Mouse (Mus musculus): ENCODE data around the gene Dbi. TPM values are rescaled to one million over a fixed set of nuclear protein-coding genes. Genes with fewer than 3 reads are reported as not detected.

Dbi gene
- polyA plus RNA-seq, 1 experiment from 2014 or later = 768 TPM

GRCm38 (mm10) chr1:120071133-120071532 is 49.7 kb downstream of the Dbi start:
- Histone ChIP-seq H3K27me3 (ENCODE audit: control insufficient read depth, insufficient read depth, low read length) (no peaks in the 10 kb centered on the region), H3K4me1 (ENCODE audit: control insufficient read depth in 2 of 2, insufficient read depth in 2 of 2, low read length in 2 of 2) (peaks cover 13 to 20% of the 10 kb centered on the region in 2 experiments; a peak in 3 of 4 replicates), H3K4me2 (ENCODE audit: low read length) (no peak overlapping the region), H3K4me3 (ENCODE audit: control insufficient read depth in 1 of 2, insufficient read depth in 1 of 2, low read depth in 1 of 2, low read length in 2 of 2) (no peak overlapping the region), H3K27ac (replicated peaks in 1 of 2; ENCODE audit: control insufficient read depth in 1 of 2, insufficient read depth in 1 of 2, low read depth in 2 of 2, low read length in 2 of 2) (no peak overlapping the region), H3K9me3 (ENCODE audit: control insufficient read depth, low read length) (no peaks in the 10 kb centered on the region), H3K36me3 (ENCODE audit: control insufficient read depth, insufficient read depth, low read length) (no peaks in the 10 kb centered on the region; the same call in 1 of the 2 replicates), H3K9ac (ENCODE audit: low read length) (no peak overlapping the region)
- no peak for ATAC-seq (ENCODE audit: insufficient number of reproducible peaks, insufficient read depth, low FRiP score, low read depth)
- WGBS = 83% methylated on average over 4 of the region's 4 CpGs

GRCm38 (mm10) chr1:120070168-120070567 is 50.7 kb downstream of the Dbi start:
- 75% methylated on average over 6 of the region's 6 CpGs for WGBS
- no peak for ATAC-seq (ENCODE audit: insufficient number of reproducible peaks, insufficient read depth, low FRiP score, low read depth)

GRCm38 (mm10) chr1:120069120-120069519 is 51.8 kb downstream of the Dbi start:
- no peak for ATAC-seq (ENCODE audit: insufficient number of reproducible peaks, insufficient read depth, low FRiP score, low read depth)
- H3K9ac ChIP-seq (ENCODE audit: low read length) = no peak overlapping the region
- H3K27me3 ChIP-seq (ENCODE audit: control insufficient read depth, insufficient read depth, low read length) = no peaks in the 10 kb centered on the region
- H3K4me2 ChIP-seq (ENCODE audit: low read length) = no peak overlapping the region
- H3K4me1 ChIP-seq (ENCODE audit: control insufficient read depth in 2 of 2, insufficient read depth in 2 of 2, low read length in 2 of 2) = peaks cover 9 to 19% of the 10 kb centered on the region in 2 experiments; a peak in 3 of 4 replicates
- H3K27ac ChIP-seq (replicated peaks in 1 of 2; ENCODE audit: control insufficient read depth in 1 of 2, insufficient read depth in 1 of 2, low read depth in 2 of 2, low read length in 2 of 2) = no peak overlapping the region
- H3K36me3 ChIP-seq (ENCODE audit: control insufficient read depth, insufficient read depth, low read length) = no peaks in the 10 kb centered on the region; the same call in 1 of the 2 replicates
- 54% methylated on average over 5 of the region's 5 CpGs for WGBS
- H3K9me3 ChIP-seq (ENCODE audit: control insufficient read depth, low read length) = no peaks in the 10 kb centered on the region
- H3K4me3 ChIP-seq (ENCODE audit: control insufficient read depth in 1 of 2, insufficient read depth in 1 of 2, low read depth in 1 of 2, low read length in 2 of 2) = no peak overlapping the region

More at GRCm38 (mm10) chr1:120070168-120070567, 50.7 kb downstream of the Dbi start:
- Histone ChIP-seq H3K27ac (replicated peaks in 1 of 2; ENCODE audit: control insufficient read depth in 1 of 2, insufficient read depth in 1 of 2, low read depth in 2 of 2, low read length in 2 of 2) (no peak overlapping the region), H3K4me3 (ENCODE audit: control insufficient read depth in 1 of 2, insufficient read depth in 1 of 2, low read depth in 1 of 2, low read length in 2 of 2) (no peak overlapping the region), H3K9me3 (ENCODE audit: control insufficient read depth, low read length) (no peaks in the 10 kb centered on the region), H3K9ac (ENCODE audit: low read length) (no peak overlapping the region), H3K36me3 (ENCODE audit: control insufficient read depth, insufficient read depth, low read length) (no peaks in the 10 kb centered on the region; the same call in 1 of the 2 replicates), H3K27me3 (ENCODE audit: control insufficient read depth, insufficient read depth, low read length) (no peaks in the 10 kb centered on the region), H3K4me1 (ENCODE audit: control insufficient read depth in 2 of 2, insufficient read depth in 2 of 2, low read length in 2 of 2) (peaks cover 13 to 20% of the 10 kb centered on the region in 2 experiments; a peak in 3 of 4 replicates), H3K4me2 (ENCODE audit: low read length) (no peak overlapping the region)

GRCm38 (mm10) chr1:120066625-120067024 is 54.3 kb downstream of the Dbi start:
- Histone ChIP-seq H3K4me3 (ENCODE audit: control insufficient read depth in 1 of 2, insufficient read depth in 1 of 2, low read depth in 1 of 2, low read length in 2 of 2) (no peak overlapping the region), H3K4me2 (ENCODE audit: low read length) (no peak overlapping the region), H3K27me3 (ENCODE audit: control insufficient read depth, insufficient read depth, low read length) (no peaks in the 10 kb centered on the region), H3K27ac (replicated peaks in 1 of 2; ENCODE audit: control insufficient read depth in 1 of 2, insufficient read depth in 1 of 2, low read depth in 2 of 2, low read length in 2 of 2) (no peak overlapping the region), H3K4me1 (ENCODE audit: control insufficient read depth in 2 of 2, insufficient read depth in 2 of 2, low read length in 2 of 2) (peaks cover 2 to 6% of the 10 kb centered on the region in 2 experiments; a peak in 1 of 4 replicates), H3K9me3 (ENCODE audit: control insufficient read depth, low read length) (no peaks in the 10 kb centered on the region), H3K9ac (ENCODE audit: low read length) (no peak overlapping the region), H3K36me3 (ENCODE audit: control insufficient read depth, insufficient read depth, low read length) (no peaks in the 10 kb centered on the region; the same call in 1 of the 2 replicates)
- 72% methylated on average over 3 of the region's 3 CpGs for WGBS
- no peak for ATAC-seq (ENCODE audit: insufficient number of reproducible peaks, insufficient read depth, low FRiP score, low read depth)

GRCm38 (mm10) chr1:120066159-120066558 is 54.7 kb downstream of the Dbi start:
- Histone ChIP-seq H3K27me3 (ENCODE audit: control insufficient read depth, insufficient read depth, low read length) (no peaks in the 10 kb centered on the region), H3K9ac (ENCODE audit: low read length) (no peak overlapping the region), H3K9me3 (ENCODE audit: control insufficient read depth, low read length) (no peaks in the 10 kb centered on the region), H3K4me1 (ENCODE audit: control insufficient read depth in 2 of 2, insufficient read depth in 2 of 2, low read length in 2 of 2) (peaks cover 2 to 6% of the 10 kb centered on the region in 2 experiments; a peak in 1 of 4 replicates), H3K4me3 (ENCODE audit: control insufficient read depth in 1 of 2, insufficient read depth in 1 of 2, low read depth in 1 of 2, low read length in 2 of 2) (no peak overlapping the region), H3K4me2 (ENCODE audit: low read length) (no peak overlapping the region), H3K27ac (replicated peaks in 1 of 2; ENCODE audit: control insufficient read depth in 1 of 2, insufficient read depth in 1 of 2, low read depth in 2 of 2, low read length in 2 of 2) (no peak overlapping the region), H3K36me3 (ENCODE audit: control insufficient read depth, insufficient read depth, low read length) (no peaks in the 10 kb centered on the region; the same call in 1 of the 2 replicates)
- ATAC-seq (ENCODE audit: insufficient number of reproducible peaks, insufficient read depth, low FRiP score, low read depth) = no peak
- 86% methylated on average over 8 of the region's 8 CpGs for WGBS

- Histone ChIP-seq H3K27me3 (ENCODE audit: control insufficient read depth, insufficient read depth, low read length) (no peaks in the 10 kb centered on the region), H3K36me3 (ENCODE audit: control insufficient read depth, insufficient read depth, low read length) (no peaks in the 10 kb centered on the region; the same call in 1 of the 2 replicates), H3K4me3 (ENCODE audit: control insufficient read depth in 1 of 2, insufficient read depth in 1 of 2, low read depth in 1 of 2, low read length in 2 of 2) (no peak overlapping the region), H3K9ac (ENCODE audit: low read length) (no peak overlapping the region), H3K4me1 (ENCODE audit: control insufficient read depth in 2 of 2, insufficient read depth in 2 of 2, low read length in 2 of 2) (peaks cover 2% of the 10 kb centered on the region in 2 experiments; a peak in 1 of 4 replicates), H3K9me3 (ENCODE audit: control insufficient read depth, low read length) (no peaks in the 10 kb centered on the region), H3K27ac (replicated peaks in 1 of 2; ENCODE audit: control insufficient read depth in 1 of 2, insufficient read depth in 1 of 2, low read depth in 2 of 2, low read length in 2 of 2) (no peak overlapping the region), H3K4me2 (ENCODE audit: low read length) (no peak overlapping the region)
- no peak for ATAC-seq (ENCODE audit: insufficient number of reproducible peaks, insufficient read depth, low FRiP score, low read depth)
- 86% methylated on average over 11 of the region's 11 CpGs for WGBS
Observed at GRCm38 (mm10) chr1:120064036-120064682, 56.7 kb downstream of the Dbi start.
